Mouse (Mus musculus) embryonic fibroblast, embryonic 13.5 days (primary cell): ENCODE results near the gene Atf3.

Experiments
- CTCF ChIP-seq: IDR thresholded peaks from 2 replicates; pipeline ENCODE4 v1.5.1; 2011; ENCODE audit warnings: mild to moderate bottlenecking, control low read depth, low read length, moderate library complexity, borderline replicate concordance; ENCODE audit not compliant: insufficient read depth
- POLR2A ChIP-seq: IDR thresholded peaks from 2 replicates; pipeline ENCODE4 v1.6.1; 2011; ENCODE audit warnings: low read depth, mild to moderate bottlenecking, control low read depth, low read length, moderate library complexity

- TF ChIP-seq POLR2A (no peak), CTCF (no peak)
Measured at GRCm38 (mm10) chr1:191189671-191190372, 28.0 kb downstream of the Atf3 start.
